7 mouse cellular contexts compared by ENCODE assay signal in genomic region chr10:19850544-19850997, GRCm38 (mm10). TPM values are rescaled to one million over a fixed set of nuclear protein-coding genes. Genes with fewer than 3 reads are reported as not detected.
A peak's percentile ranks its signal among the peaks of the same experiment; 100 is the strongest.
DNase-seq lines count a peak whose midpoint lies in the region; ATAC-seq and TF ChIP-seq lines count a peak whose summit lies in the region.

No protein-coding gene starts in this region.

- no peaks in the 10 kb centered on the region for H3K36me3 ChIP-seq in forebrain, postnatal 0 days (ENCODE audit: insufficient read depth)
- no peaks in the 10 kb centered on the region for H3K36me3 ChIP-seq in midbrain, embryonic 12.5 days

- H3K9me3 ChIP-seq in forebrain, postnatal 0 days (ENCODE audit: low read length): no peaks in the 10 kb centered on the region
- H3K9me3 ChIP-seq in midbrain, embryonic 12.5 days: no peaks in the 10 kb centered on the region

- H3K27ac ChIP-seq in forebrain, postnatal 0 days (ENCODE audit: low read depth, low read length): no peak overlapping the region
- no peak overlapping the region for H3K27ac ChIP-seq in midbrain, embryonic 12.5 days (replicated peaks)

- peak; percentile 38 for ATAC-seq in forebrain, postnatal 0 days
- ATAC-seq in midbrain, embryonic 12.5 days (ENCODE audit: low FRiP score, low read depth): peak; percentile 62

- WGBS in forebrain, postnatal 0 days: 0% methylated on average over 36 of the region's 36 CpGs
- WGBS in midbrain, embryonic 12.5 days: 2% methylated on average over 36 of the region's 36 CpGs

- peaks cover 49% of the 10 kb centered on the region for H3K27me3 ChIP-seq in forebrain, postnatal 0 days (ENCODE audit: insufficient read depth, low read length)
- peaks cover 71% of the 10 kb centered on the region for H3K27me3 ChIP-seq in midbrain, embryonic 12.5 days

- peak overlapping the region; percentile 56 for H3K4me3 ChIP-seq in forebrain, postnatal 0 days (ENCODE audit: low read depth, low read length)
- H3K4me3 ChIP-seq in midbrain, embryonic 12.5 days: peak overlapping the region; percentile 62

- peak overlapping the region; percentile 44 for H3K9ac ChIP-seq in forebrain, postnatal 0 days
- H3K9ac ChIP-seq in midbrain, embryonic 12.5 days (replicated peaks): peak overlapping the region; percentile 68

- DNase-seq in retina, embryonic 14.5 days (ENCODE audit: low spot score): peak; percentile 57
- no peak for DNase-seq in retina, postnatal 1 day
- DNase-seq in c-Kit-positive CD71-negative TER-119-negative erythroid progenitor cells, embryonic 14.5 days (ENCODE audit: low read depth): peak; percentile 19
- peak; percentile 24 for DNase-seq in forebrain, postnatal 0 days
- DNase-seq in kidney, postnatal 14 days: peak; percentile 11
- DNase-seq in layer of hippocampus, adult 8-10 months (ENCODE audit: low spot score in 2 of 2): no peak

- H3K4me2 ChIP-seq in forebrain, postnatal 0 days (ENCODE audit: low read depth): peak overlapping the region; percentile 99
- H3K4me2 ChIP-seq in midbrain, embryonic 12.5 days (replicated peaks): peak overlapping the region; percentile 99

- TF ChIP-seq CTCF in forebrain, postnatal 0 days (IDR thresholded peaks at IDR 0.05; ENCODE audit: low read depth): no peak

- 0 out of 2 replicates have a peak, but pooled peaks cover 8% of the 10 kb centered on the region for H3K4me1 ChIP-seq in forebrain, postnatal 0 days (ENCODE audit: insufficient read depth)
- peaks cover 30% of the 10 kb centered on the region for H3K4me1 ChIP-seq in midbrain, embryonic 12.5 days

RNA-seq across cellular contexts. Expression of gene Slc35d3, which starts 0.7 kb away (rescaled TPM):
- 1.5 and 2.5 TPM in 2 replicates for total RNA-seq in forebrain, postnatal 0 days (2014; rRNA removed)
- 1.8 and 2.2 TPM in 2 replicates for polyA plus RNA-seq in forebrain, postnatal 0 days (2015; fragmentation: Nextera tagmentation; extraction: Ambion mirVana)
- 0.63 and 0.64 TPM in 2 replicates for polyA plus RNA-seq in midbrain, embryonic 12.5 days (2016; fragmentation: Nextera tagmentation; extraction: Ambion mirVana)
- under 1 TPM; 0.41 to 0.62 (median 0.60) TPM for total RNA-seq in layer of hippocampus, adult 8-10 months (2022)

RNA-seq across cellular contexts. Expression of gene Pex7, which starts 56.9 kb away (rescaled TPM):
- total RNA-seq in forebrain, postnatal 0 days (2014; rRNA removed): 26.5 and 38.2 TPM in 2 replicates
- polyA plus RNA-seq in forebrain, postnatal 0 days (2015; fragmentation: Nextera tagmentation; extraction: Ambion mirVana): 31.2 and 33.8 TPM in 2 replicates
- polyA plus RNA-seq in midbrain, embryonic 12.5 days (2016; fragmentation: Nextera tagmentation; extraction: Ambion mirVana): 26.8 and 29.8 TPM in 2 replicates
- 10 to 100 TPM; 20.8 to 24.8 (median 23.2) TPM for total RNA-seq in layer of hippocampus, adult 8-10 months (2022)

Comparison
In these comparisons a context has a peak if more than half of its experiments do, and no peak if none do; other contexts are left out.
1. DNase-seq: peak in retina, embryonic 14.5 days (single experiment), c-Kit-positive CD71-negative TER-119-negative erythroid progenitor cells, embryonic 14.5 days (single experiment), forebrain, postnatal 0 days (single experiment) and kidney, postnatal 14 days (single experiment); none in retina, postnatal 1 day (single experiment) and layer of hippocampus, adult 8-10 months (0 of 2).